Mouse (Mus musculus) kidney, postnatal 0 days (tissue): ENCODE measurements at regions not wholly inside any gene's neighbourhood (a gene's known extent, or its start where the extent isn't known, plus 50 kb on each side); places are given as distances from the start of the nearest gene placed in this dataset.
A peak's percentile ranks its signal among the peaks of the same experiment; 100 is the strongest.

ENCODE experiments used
- ATAC-seq: fragments of 200-750 bp; cut with Nextera tagmentation; replicated peaks from 2 replicates; pipeline ENCODE4 v1.8.0; 2017; ENCODE audit warnings: low read depth, moderate number of reproducible peaks, moderate TSS enrichment, moderate library complexity; ENCODE audit not compliant: low FRiP score
- DNase-seq: peaks from one replicate; pipeline ENCODE4 v3.0.0-alpha.2; 2016; ENCODE audit warnings: low spot score
- H3K27ac ChIP-seq: fragments of 300-500 bp; sonication (generic); 2 replicates; pipeline ENCODE4 v1.5.1; 2014; ENCODE audit warnings: mild to moderate bottlenecking
- H3K27me3 ChIP-seq: fragments of 300-500 bp; sonication (generic); 2 replicates; pipeline ENCODE4 v1.6.1; 2014; ENCODE audit warnings: low read length, mixed read lengths; ENCODE audit not compliant: insufficient read depth
- H3K36me3 ChIP-seq: fragments of 300-500 bp; sonication (generic); 2 replicates; pipeline ENCODE4 v1.6.1; 2014; ENCODE audit warnings: low read length, mixed read lengths; ENCODE audit not compliant: insufficient read depth
- H3K4me1 ChIP-seq: fragments of 300-500 bp; sonication (generic); replicated peaks from 2 replicates; pipeline ENCODE4 v1.6.1; 2014; ENCODE audit warnings: antibody characterized with exemption, low read length, mixed read lengths; ENCODE audit not compliant: insufficient read depth
- H3K4me2 ChIP-seq: fragments of 300-500 bp; sonication (generic); 2 replicates; pipeline ENCODE4 v1.6.1; 2014; ENCODE audit warnings: mild to moderate bottlenecking, low read length, moderate library complexity, mixed read lengths
- H3K4me3 ChIP-seq: fragments of 300-500 bp; sonication (generic); replicated peaks from 2 replicates; pipeline ENCODE4 v1.5.1; 2014; ENCODE audit warnings: low read depth, low read length
- H3K9ac ChIP-seq: fragments of 300-500 bp; sonication (generic); 2 replicates; pipeline ENCODE4 v1.6.1; 2014; ENCODE audit warnings: low read depth, low read length
- H3K9me3 ChIP-seq: fragments of 300-500 bp; sonication (generic); replicated peaks from 2 replicates; pipeline ENCODE4 v1.6.1; 2016; ENCODE audit warnings: low read length, inconsistent platforms, mixed read lengths
- CTCF ChIP-seq: IDR thresholded peaks from 2 replicates; pipeline ENCODE4 v1.5.1; 2016; ENCODE audit warnings: antibody characterized with exemption, low read depth, mild to moderate bottlenecking, moderate library complexity
- WGBS: fragments of 180-500 bp; shearing (Covaris S2); extraction: QIAGEN DNeasy Blood & Tissue Kit; methylation state at CpG from one replicate; pipeline ENCODE4 v1.1.7; 2014; 5-methylcytosine and 5-hydroxymethylcytosine counted together

DNA sequence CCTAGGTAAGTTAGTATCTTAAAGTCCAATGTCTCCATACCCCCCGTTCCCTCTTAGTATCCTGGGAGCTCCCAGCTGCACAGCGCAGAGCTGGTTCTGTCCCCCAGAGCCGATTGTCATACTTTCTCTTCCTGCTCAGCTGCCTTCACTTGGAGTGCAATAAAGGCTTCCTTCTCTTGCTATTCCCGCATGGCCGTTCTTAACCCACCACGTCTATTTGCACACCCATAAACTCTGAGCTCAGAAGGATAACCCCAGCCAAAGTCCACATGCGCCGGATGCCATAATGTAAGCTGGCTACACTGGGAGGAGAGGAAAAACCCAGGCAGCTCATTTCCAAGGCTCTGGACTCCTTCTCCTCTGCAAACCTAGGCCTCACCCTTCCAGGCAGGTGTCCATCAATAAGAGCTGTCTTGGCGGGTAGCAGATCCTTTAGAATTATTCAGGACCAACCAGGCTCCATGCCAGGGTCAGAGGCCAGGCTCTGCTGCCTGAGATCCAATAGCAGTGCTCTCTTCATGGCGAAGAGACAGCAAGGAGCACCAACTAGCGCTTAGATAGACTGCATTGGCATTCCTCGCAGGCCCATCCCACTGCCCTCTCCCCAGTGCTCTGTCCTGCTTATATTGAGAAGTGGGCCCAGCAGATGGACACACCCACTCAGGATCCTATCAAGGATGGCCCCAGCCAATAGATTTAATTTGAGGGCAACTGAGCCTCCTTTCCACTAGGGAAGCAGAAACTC lies 204.4 kb downstream of the Gm45692 start:
- H3K4me3 ChIP-seq: no peak overlapping the region
- ATAC-seq (no peak), DNase-seq (no peak)
- no peak overlapping the region for H3K27ac ChIP-seq
- no peak overlapping the region for H3K4me2 ChIP-seq
- H3K36me3 ChIP-seq: no peaks in the 10 kb centered on the region
- H3K9me3 ChIP-seq: no peaks in the 10 kb centered on the region
- no peaks in the 10 kb centered on the region for H3K4me1 ChIP-seq
- no peaks in the 10 kb centered on the region for H3K27me3 ChIP-seq
- TF ChIP-seq CTCF: no peak
- no peak overlapping the region for H3K9ac ChIP-seq
- 91% methylated on average over 12 of the region's 12 CpGs for WGBS

- no peak overlapping the region for H3K9ac ChIP-seq
- no peak overlapping the region for H3K4me2 ChIP-seq
- DNase-seq (peak; percentile 80), ATAC-seq (no peak; the same call in 1 of the 2 replicates)
- no peaks in the 10 kb centered on the region for H3K9me3 ChIP-seq
- WGBS: 40% methylated on average over 3 of the region's 3 CpGs
- H3K27ac ChIP-seq: no peak overlapping the region
- no peaks in the 10 kb centered on the region for H3K36me3 ChIP-seq
- no peaks in the 10 kb centered on the region for H3K27me3 ChIP-seq
- no peak overlapping the region for H3K4me3 ChIP-seq
- H3K4me1 ChIP-seq: no peaks in the 10 kb centered on the region
- TF ChIP-seq CTCF: no peak
Observed at GRCm38 (mm10) chr8:26324606-26325005, 205.3 kb downstream of the Gm45692 start.

GRCm38 (mm10) chr8:26329813-26330212 lies 210.5 kb downstream of the Gm45692 start:
- Histone ChIP-seq H3K9me3 (no peaks in the 10 kb centered on the region), H3K27ac (no peak overlapping the region), H3K9ac (no peak overlapping the region), H3K27me3 (no peaks in the 10 kb centered on the region), H3K4me1 (no peaks in the 10 kb centered on the region), H3K4me2 (no peak overlapping the region), H3K36me3 (no peaks in the 10 kb centered on the region), H3K4me3 (no peak overlapping the region)
- ATAC-seq (no peak), DNase-seq (no peak)
- WGBS: 68% methylated on average over 10 of the region's 10 CpGs
- TF ChIP-seq CTCF: no peak

DNA sequence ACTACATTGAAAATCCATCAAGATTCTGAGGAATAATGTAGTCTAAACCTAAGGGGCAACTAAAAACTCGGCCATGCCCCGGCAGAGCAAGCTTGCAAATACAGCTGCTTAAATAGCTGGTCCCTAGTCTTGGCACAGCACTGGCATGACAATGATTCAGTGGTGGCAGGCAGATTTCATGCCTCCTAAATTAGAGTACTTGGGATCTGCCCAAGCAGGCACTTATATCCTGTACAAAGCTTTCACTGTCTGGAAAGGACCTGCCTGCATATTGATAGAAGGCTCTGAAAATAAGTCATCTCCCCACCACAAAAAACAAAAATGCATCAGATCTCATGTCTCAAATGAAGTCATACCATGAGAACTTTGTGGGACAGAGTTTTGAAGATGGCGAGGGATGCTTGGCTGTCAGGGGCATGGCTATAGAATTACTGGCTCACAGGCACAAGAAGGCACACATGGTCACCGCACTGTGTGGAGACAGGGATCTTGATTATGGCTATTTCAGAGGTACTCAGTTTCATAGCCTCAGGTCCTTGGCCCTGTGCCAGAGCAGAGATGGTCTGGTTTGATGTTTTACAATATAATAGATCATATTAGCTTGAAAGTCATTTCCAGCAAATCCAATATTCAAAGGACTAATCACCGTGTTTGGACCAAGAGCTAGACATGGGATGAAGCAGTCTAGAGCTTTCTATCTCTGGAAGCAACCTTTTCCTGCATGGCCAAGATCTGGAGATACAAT lies 217.7 kb downstream of the Gm45692 start:
- 90% methylated on average over 5 of the region's 5 CpGs for WGBS
- Histone ChIP-seq H3K4me2 (no peak overlapping the region), H3K36me3 (no peaks in the 10 kb centered on the region), H3K4me3 (no peak overlapping the region), H3K27ac (no peak overlapping the region), H3K9me3 (no peaks in the 10 kb centered on the region), H3K9ac (no peak overlapping the region), H3K27me3 (no peaks in the 10 kb centered on the region), H3K4me1 (no peaks in the 10 kb centered on the region)
- ATAC-seq: no peak
- no peak for DNase-seq
- no peak for TF ChIP-seq CTCF

DNA sequence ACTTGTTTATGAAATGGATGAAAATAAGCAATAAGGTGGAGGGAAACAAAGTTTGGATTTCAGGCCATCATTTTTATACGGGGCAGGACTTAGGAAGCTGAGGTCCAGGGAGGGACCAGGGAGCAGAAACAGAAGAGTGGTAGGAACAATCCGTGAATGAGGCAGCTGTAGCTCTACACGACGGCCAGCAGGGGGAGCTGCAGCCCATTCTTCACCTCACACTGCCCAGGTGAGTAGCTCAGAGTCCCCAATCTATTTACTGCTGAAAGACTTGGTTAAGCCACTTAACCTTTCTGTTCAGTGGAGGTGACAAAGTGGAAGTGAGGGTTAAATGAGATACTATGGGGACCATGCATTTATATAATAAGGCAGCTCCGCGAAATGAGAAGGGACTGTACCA lies 225.7 kb downstream of the Gm45692 start:
- H3K4me3 ChIP-seq: no peak overlapping the region
- no peak; the same call in 1 of the 2 replicates for ATAC-seq
- H3K27me3 ChIP-seq: no peaks in the 10 kb centered on the region
- TF ChIP-seq CTCF: peak; percentile 90
- no peaks in the 10 kb centered on the region for H3K9me3 ChIP-seq
- H3K36me3 ChIP-seq: no peaks in the 10 kb centered on the region
- DNase-seq: peak; percentile 83
- no peak overlapping the region for H3K27ac ChIP-seq
- WGBS: 34% methylated on average over 6 of the region's 6 CpGs
- no peaks in the 10 kb centered on the region for H3K4me1 ChIP-seq
- H3K4me2 ChIP-seq: no peak overlapping the region
- H3K9ac ChIP-seq: no peak overlapping the region

- Histone ChIP-seq H3K4me1 (peaks cover 14% of the 10 kb centered on the region; the same call in 1 of the 2 replicates), H3K9me3 (no peaks in the 10 kb centered on the region), H3K9ac (no peak overlapping the region), H3K27me3 (0 out of 2 replicates have a peak, but pooled peaks cover 3% of the 10 kb centered on the region), H3K27ac (no peak overlapping the region), H3K4me3 (no peak overlapping the region), H3K4me2 (no peak overlapping the region), H3K36me3 (no peaks in the 10 kb centered on the region)
- WGBS: 87% methylated on average over 7 of the region's 7 CpGs
- no peak for TF ChIP-seq CTCF
- no peak for DNase-seq
- ATAC-seq: no peak
Observed at GRCm38 (mm10) chr8:26349231-26349630, 229.9 kb downstream of the Gm45692 start.
